Mouse (Mus musculus) midbrain, embryonic 14.5 days (tissue): ENCODE results near the gene Prss34. TPM values are rescaled to one million over a fixed set of nuclear protein-coding genes. Genes with fewer than 3 reads are reported as not detected.

ENCODE experiments used
- ATAC-seq: fragments of 200-750 bp; cut with Nextera tagmentation; 2 replicates; pipeline ENCODE4 v1.8.0; 2017; ENCODE audit warnings: moderate number of reproducible peaks, moderate library complexity; ENCODE audit not compliant: low FRiP score, low TSS enrichment
- DNase-seq: peaks from one replicate; pipeline ENCODE4 v3.0.0-alpha.2; 2015
- H3K27ac ChIP-seq: fragments of 300-500 bp; sonication (generic); replicated peaks from 2 replicates; pipeline ENCODE4 v1.5.1; 2014; ENCODE audit warnings: mild to moderate bottlenecking, low read depth, low read length, moderate library complexity
- H3K27me3 ChIP-seq: fragments of 300-500 bp; sonication (generic); 2 replicates; pipeline ENCODE4 v1.6.1; 2014; ENCODE audit warnings: low read length, control low read depth, mixed read lengths; ENCODE audit not compliant: control insufficient read depth, insufficient read depth
- H3K36me3 ChIP-seq: fragments of 300-500 bp; sonication (generic); 2 replicates; pipeline ENCODE4 v1.6.1; 2014; ENCODE audit warnings: low read length, control low read depth; ENCODE audit not compliant: control insufficient read depth, insufficient read depth
- H3K4me1 ChIP-seq: fragments of 300-500 bp; sonication (generic); 2 replicates; pipeline ENCODE4 v1.6.1; 2014; ENCODE audit warnings: mild to moderate bottlenecking, antibody characterized with exemption, low read length, control low read depth; ENCODE audit not compliant: control insufficient read depth, insufficient read depth
- H3K4me2 ChIP-seq: fragments of 300-500 bp; sonication (generic); 2 replicates; pipeline ENCODE4 v1.6.1; 2014; ENCODE audit warnings: mild to moderate bottlenecking, low read length, moderate library complexity
- H3K4me3 ChIP-seq: fragments of 300-500 bp; sonication (generic); replicated peaks from 2 replicates; pipeline ENCODE4 v1.5.1; 2014; ENCODE audit warnings: low read depth, low read length
- H3K9ac ChIP-seq: fragments of 300-500 bp; sonication (generic); replicated peaks from 2 replicates; pipeline ENCODE4 v1.6.1; 2014; ENCODE audit warnings: mild to moderate bottlenecking, low read length, moderate library complexity
- H3K9me3 ChIP-seq: fragments of 300-500 bp; sonication (generic); 2 replicates; pipeline ENCODE4 v1.6.1; 2016; ENCODE audit warnings: low read length, control low read depth, mixed read lengths; ENCODE audit not compliant: control insufficient read depth
- WGBS: fragments of 180-500 bp; shearing (Covaris S2); extraction: QIAGEN DNeasy Blood & Tissue Kit; methylation state at CpG from one replicate; pipeline ENCODE4 v1.1.7; 2014; 5-methylcytosine and 5-hydroxymethylcytosine counted together
- polyA plus RNA-seq: library from polyadenylated mRNA; unstranded; fragments of >200 nt; fragmentation: Nextera tagmentation; extraction: Ambion mirVana; gene quantifications from 2 replicates; pipeline ENCODE4 v1.2.1, GENCODE M21; 2014

Prss34 gene
- polyA plus RNA-seq, result not detected in 2 replicates

DNA sequence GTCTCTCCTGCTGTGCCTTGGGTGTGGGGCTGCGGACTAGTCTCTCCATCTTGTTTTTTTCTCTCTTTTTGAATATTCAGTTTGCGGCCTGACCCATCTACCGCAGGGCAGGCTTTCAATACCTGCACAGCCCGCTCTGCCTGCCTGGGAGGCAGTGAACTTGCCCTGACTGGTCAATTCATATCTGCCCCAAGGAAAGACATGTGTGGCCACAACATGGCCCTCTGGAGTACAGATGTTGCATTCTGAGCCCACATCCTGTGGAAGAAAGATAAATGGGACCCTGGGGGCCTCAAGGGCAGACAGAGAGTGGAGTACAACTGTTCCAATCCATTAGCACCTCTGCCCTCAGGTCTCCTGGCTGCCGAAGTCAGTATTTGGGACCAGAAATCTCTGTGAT, at the start of gene Prss34:
Gene Prss34 (plus strand): TSS at position 301 of the 400 bp plus-strand sequence.
- no peak for ATAC-seq

GRCm38 (mm10) chr17:25250181-25250835, 47.9 kb upstream of the Prss34 start:
- H3K36me3 ChIP-seq, result peaks cover 7% of the 10 kb centered on the region
- H3K9me3 ChIP-seq, result no peaks in the 10 kb centered on the region
- no peak for ATAC-seq
- H3K9ac ChIP-seq, result no peak overlapping the region
- H3K4me1 ChIP-seq, result peaks cover 34% of the 10 kb centered on the region
- no peaks in the 10 kb centered on the region for H3K27me3 ChIP-seq
- no peak for DNase-seq
- no peak overlapping the region for H3K4me2 ChIP-seq
- no peak overlapping the region for H3K4me3 ChIP-seq
- 75% methylated on average over 8 of the region's 8 CpGs for WGBS
- no peak overlapping the region for H3K27ac ChIP-seq

More for the DNA sequence above, at the start of gene Prss34:
- H3K27ac ChIP-seq, result no peak within 1 kb of the TSS
- no peaks in the 10 kb centered on the region for H3K4me1 ChIP-seq
- 92% methylated on average over 5 of the region's 5 CpGs for WGBS
- no peaks in the 10 kb centered on the region for H3K36me3 ChIP-seq
- H3K9me3 ChIP-seq, result no peaks in the 10 kb centered on the region
- no peak for DNase-seq
- H3K9ac ChIP-seq, result no peak within 1 kb of the TSS
- no peak within 1 kb of the TSS for H3K4me3 ChIP-seq
- no peaks in the 10 kb centered on the region for H3K27me3 ChIP-seq
- no peak within 1 kb of the TSS for H3K4me2 ChIP-seq

- WGBS, result 8% methylated on average over 3 of the region's 3 CpGs
- H3K36me3 ChIP-seq, result no peaks in the 10 kb centered on the region
- H3K27ac ChIP-seq, result peak overlapping the region; percentile 88
- H3K9me3 ChIP-seq, result no peaks in the 10 kb centered on the region
- H3K4me2 ChIP-seq, result peak overlapping the region; percentile 47
- peak overlapping the region; percentile 21; the same call in 1 of the 2 replicates for H3K9ac ChIP-seq
- ATAC-seq (no peak), DNase-seq (peak; percentile 84)
- H3K4me3 ChIP-seq, result no peak overlapping the region
- H3K27me3 ChIP-seq, result peaks cover 10% of the 10 kb centered on the region; the same call in 1 of the 2 replicates
- peaks cover 45% of the 10 kb centered on the region for H3K4me1 ChIP-seq
These were observed 45.6 kb upstream of the Prss34 start for GRCm38 (mm10) chr17:25252643-25253042.

GRCm38 (mm10) chr17:25253760-25254159, 44.4 kb upstream of the Prss34 start:
- Histone ChIP-seq H3K9me3 (no peaks in the 10 kb centered on the region), H3K27me3 (peaks cover 10% of the 10 kb centered on the region; the same call in 1 of the 2 replicates), H3K36me3 (peaks cover 6% of the 10 kb centered on the region; the same call in 1 of the 2 replicates), H3K4me3 (no peak overlapping the region), H3K4me1 (peaks cover 49% of the 10 kb centered on the region), H3K9ac (peak overlapping the region; percentile 34), H3K4me2 (peak overlapping the region; percentile 47), H3K27ac (peak overlapping the region; percentile 88)
- under 1% methylated on average over 10 of the region's 10 CpGs for WGBS
- DNase-seq, result peak; percentile 84
- ATAC-seq, result no peak

- WGBS, result 82% methylated on average over 2 of the region's 2 CpGs
- H3K4me1 ChIP-seq, result peaks cover 49% of the 10 kb centered on the region
- DNase-seq (no peak), ATAC-seq (no peak)
- H3K9ac ChIP-seq, result 0 out of 2 replicates have a peak overlapping the region, but pooled peaks have one; percentile 12
- peaks cover 10% of the 10 kb centered on the region; the same call in 1 of the 2 replicates for H3K27me3 ChIP-seq
- no peak overlapping the region for H3K4me3 ChIP-seq
- H3K4me2 ChIP-seq, result no peak overlapping the region
- H3K27ac ChIP-seq, result no peak overlapping the region
- H3K36me3 ChIP-seq, result peaks cover 19% of the 10 kb centered on the region
- no peaks in the 10 kb centered on the region for H3K9me3 ChIP-seq
These were observed 43.1 kb upstream of the Prss34 start for GRCm38 (mm10) chr17:25255110-25255509.

- Histone ChIP-seq H3K4me1 (peaks cover 49% of the 10 kb centered on the region), H3K9ac (peak within 1 kb of the TSS; percentile 37), H3K36me3 (peaks cover 21% of the 10 kb centered on the region), H3K27ac (no peak within 1 kb of the TSS), H3K9me3 (no peaks in the 10 kb centered on the region), H3K27me3 (peaks cover 10% of the 10 kb centered on the region; the same call in 1 of the 2 replicates), H3K4me3 (peak within 1 kb of the TSS; percentile 28), H3K4me2 (peak within 1 kb of the TSS; percentile 61)
- whole genome bisulfite sequencing, result 4% methylated on average over 35 of the region's 35 CpGs
- peak; percentile 55; the same call in 1 of the 2 replicates for ATAC-seq
- peak; percentile 68 for DNase-seq
These were observed 41.9 kb upstream of the Prss34 start, which contains the start of gene Baiap3 for GRCm38 (mm10) chr17:25256140-25256754. Gene Baiap3 (minus strand): TSS chr17:25256364.

DNA sequence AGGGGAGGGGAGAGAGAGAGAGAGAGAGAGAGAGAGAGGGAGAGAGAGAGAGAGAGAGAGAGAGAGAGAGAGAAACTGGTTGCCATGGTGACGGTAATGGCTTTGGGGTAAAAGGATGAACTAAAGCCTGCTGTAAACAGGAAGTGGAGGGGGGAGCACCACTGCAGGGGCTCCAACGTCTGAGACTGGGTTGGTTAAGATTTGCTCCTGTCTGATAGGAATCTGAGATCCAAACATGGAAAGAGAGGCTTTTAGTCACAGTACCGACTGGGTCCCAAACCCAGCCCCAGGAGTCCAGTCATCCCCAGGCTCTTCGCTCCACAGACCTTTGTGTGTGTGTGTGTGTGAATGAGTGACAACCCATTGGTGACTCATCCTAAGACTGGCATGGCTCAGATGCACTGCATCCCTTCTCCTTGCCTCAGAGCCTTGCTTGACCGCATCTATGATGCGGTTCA, 40.4 kb upstream of the Prss34 start:
- ATAC-seq, result no peak
- H3K27me3 ChIP-seq, result peaks cover 10% of the 10 kb centered on the region; the same call in 1 of the 2 replicates
- H3K9me3 ChIP-seq, result no peaks in the 10 kb centered on the region
- H3K36me3 ChIP-seq, result peaks cover 27% of the 10 kb centered on the region
- WGBS, result 51% methylated on average over 6 of the region's 6 CpGs
- DNase-seq, result peak; percentile 57
- H3K4me3 ChIP-seq, result no peak overlapping the region
- no peak overlapping the region; the same call in 1 of the 2 replicates for H3K9ac ChIP-seq
- H3K4me1 ChIP-seq, result peaks cover 37% of the 10 kb centered on the region
- H3K4me2 ChIP-seq, result no peak overlapping the region
- H3K27ac ChIP-seq, result no peak overlapping the region

GRCm38 (mm10) chr17:25264453-25264852, 33.7 kb upstream of the Prss34 start:
- DNase-seq (no peak), ATAC-seq (no peak)
- H3K9ac ChIP-seq, result no peak overlapping the region
- no peaks in the 10 kb centered on the region for H3K9me3 ChIP-seq
- H3K4me1 ChIP-seq, result no peaks in the 10 kb centered on the region
- H3K4me2 ChIP-seq, result no peak overlapping the region
- H3K4me3 ChIP-seq, result no peak overlapping the region
- H3K36me3 ChIP-seq, result peaks cover 81% of the 10 kb centered on the region
- H3K27me3 ChIP-seq, result no peaks in the 10 kb centered on the region
- H3K27ac ChIP-seq, result no peak overlapping the region
- WGBS, result 79% methylated on average over 3 of the region's 3 CpGs
